Mouse (Mus musculus) kidney, adult 18-20 months (tissue): Measurements from ENCODE around the gene Paxx.
A peak's percentile ranks its signal among the peaks of the same experiment; 100 is the strongest.

Experiments
- DNase-seq: peaks from one replicate; pipeline ENCODE4 v3.0.0; 2021

Paxx gene

DNA sequence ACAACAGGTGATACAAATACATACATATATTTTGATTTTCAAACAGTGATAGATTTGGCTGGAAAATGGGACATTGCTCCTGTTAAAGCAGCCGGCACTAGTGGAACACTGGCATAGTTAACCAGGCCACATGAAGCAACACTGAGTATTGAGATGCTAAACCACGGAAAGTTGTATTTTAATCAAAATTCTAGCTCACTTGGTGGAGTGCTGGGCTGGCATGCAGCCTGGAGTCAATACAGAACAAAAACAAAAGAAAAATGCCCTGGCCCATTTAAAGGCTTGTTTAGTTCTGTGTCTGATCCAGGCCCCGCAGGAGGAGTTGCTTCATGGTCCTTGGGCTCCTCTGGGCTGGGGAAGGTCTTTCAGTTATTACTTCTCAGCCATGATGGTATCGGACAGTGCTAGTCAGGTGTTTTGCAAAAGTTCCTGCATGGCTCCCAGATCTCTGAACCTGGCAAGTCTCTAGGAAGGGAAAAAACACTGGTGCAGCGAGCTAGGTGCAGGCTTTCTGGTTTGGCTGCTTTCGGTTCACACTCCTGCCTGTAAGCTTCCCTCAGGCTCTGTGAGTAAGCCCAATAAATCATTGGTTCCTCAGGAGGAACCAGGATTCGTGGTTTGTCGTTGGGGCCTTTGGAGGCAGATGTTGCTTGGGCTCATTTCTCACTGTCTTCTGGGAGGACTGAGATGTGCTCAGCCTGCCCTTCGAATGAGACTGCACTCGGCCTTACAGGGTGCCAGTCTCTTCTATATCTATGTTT, 18.8 kb upstream of the Paxx start:
- no peak for DNase-seq

DNA sequence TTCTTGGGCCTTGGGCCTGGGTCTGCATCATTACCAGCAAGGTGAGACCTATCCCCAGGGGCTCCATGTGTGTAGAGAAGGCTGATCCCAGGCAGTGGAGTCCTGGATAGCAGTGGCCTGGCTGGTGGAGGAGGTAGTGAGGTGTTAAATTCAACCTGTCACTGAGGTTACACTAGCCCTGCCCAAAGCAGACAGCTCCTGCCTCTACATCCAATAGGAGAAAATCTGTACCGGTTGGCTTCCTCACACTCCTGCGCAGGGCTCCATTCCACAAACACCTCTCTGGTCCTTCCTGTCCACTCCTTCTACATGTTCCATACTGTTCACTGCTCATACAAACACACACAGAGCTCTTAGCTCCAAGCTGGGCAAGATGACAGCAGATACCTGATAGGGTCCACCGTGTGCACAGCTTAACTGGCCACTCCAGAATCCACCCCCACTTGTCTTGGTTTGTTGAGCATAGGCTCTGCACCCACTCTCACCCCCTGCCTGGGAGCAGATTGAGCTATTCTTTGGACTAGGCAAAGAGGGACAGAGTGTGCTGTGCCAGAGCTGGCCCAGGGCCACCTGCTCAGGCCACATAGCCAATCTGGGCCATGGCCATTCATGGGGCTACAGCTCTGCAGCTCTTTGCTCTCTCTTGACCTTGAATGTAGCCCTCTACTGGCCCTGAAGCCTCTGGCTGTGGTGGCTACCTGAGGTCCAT, 17.2 kb upstream of the Paxx start:
- peak; percentile 61 for DNase-seq

DNA sequence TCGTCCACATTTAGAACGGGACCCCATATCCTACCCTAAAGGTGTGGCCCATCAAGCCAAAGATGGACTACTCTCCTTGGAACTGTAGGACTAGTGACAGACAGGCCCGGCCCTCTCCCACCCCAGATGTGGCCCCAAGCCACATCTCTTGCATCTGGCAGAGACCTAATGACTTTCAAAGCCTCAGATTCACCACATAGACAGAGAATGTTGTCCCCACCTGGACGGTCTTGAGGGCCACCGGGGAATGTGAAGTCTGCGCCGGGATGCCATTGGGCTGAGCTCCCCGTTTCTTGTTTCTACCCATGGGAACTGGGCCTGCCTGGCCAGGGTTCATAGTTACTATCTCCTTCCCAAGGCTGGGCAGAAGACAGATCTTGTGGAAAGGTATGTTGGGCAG, 16.6 kb upstream of the Paxx start:
- DNase-seq, result no peak

DNA sequence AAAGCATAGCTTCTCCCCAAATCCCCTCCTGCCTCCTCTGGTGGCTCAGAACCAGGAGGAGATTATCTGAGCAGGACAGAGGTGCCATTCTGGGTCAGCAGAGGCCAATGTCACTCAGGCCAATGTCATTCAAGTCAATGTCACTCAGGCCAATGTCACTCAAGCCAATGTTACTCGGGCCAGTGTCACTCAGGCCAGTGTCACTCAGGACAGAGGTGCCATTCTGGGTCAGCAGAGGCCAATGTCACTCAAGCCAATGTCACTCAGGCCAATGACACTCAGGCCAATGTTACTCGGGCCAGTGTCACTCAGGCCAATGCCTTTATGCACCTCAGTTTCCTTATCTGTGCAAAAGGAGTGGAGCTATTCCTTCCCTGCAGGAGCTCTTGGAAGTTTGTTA, 11.7 kb upstream of the Paxx start:
- DNase-seq, result no peak

DNA sequence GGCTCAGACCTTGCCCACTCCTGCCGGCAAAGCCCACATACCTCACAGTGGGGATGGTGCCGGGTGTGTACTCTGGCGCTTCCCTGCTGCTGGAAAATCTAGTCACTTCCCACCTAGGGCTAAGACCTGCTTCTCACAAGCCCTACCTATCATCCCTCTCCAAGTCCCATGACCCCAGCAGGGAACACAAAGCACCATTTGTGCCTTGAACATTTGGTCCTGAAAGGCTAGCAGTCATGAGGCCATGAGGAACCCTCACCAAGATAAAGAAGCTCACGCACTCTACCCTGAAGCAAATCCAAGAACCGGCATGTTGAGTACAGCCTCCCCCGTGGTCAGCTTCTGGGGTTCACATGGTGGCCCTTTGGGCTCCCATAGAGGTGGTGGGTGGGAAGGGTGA, 9.1 kb upstream of the Paxx start, which contains the start of gene Ptgds:
Gene Ptgds, minus strand, starts transcription at position 78 of the 400 bp plus-strand sequence.
- no peak for DNase-seq

DNA sequence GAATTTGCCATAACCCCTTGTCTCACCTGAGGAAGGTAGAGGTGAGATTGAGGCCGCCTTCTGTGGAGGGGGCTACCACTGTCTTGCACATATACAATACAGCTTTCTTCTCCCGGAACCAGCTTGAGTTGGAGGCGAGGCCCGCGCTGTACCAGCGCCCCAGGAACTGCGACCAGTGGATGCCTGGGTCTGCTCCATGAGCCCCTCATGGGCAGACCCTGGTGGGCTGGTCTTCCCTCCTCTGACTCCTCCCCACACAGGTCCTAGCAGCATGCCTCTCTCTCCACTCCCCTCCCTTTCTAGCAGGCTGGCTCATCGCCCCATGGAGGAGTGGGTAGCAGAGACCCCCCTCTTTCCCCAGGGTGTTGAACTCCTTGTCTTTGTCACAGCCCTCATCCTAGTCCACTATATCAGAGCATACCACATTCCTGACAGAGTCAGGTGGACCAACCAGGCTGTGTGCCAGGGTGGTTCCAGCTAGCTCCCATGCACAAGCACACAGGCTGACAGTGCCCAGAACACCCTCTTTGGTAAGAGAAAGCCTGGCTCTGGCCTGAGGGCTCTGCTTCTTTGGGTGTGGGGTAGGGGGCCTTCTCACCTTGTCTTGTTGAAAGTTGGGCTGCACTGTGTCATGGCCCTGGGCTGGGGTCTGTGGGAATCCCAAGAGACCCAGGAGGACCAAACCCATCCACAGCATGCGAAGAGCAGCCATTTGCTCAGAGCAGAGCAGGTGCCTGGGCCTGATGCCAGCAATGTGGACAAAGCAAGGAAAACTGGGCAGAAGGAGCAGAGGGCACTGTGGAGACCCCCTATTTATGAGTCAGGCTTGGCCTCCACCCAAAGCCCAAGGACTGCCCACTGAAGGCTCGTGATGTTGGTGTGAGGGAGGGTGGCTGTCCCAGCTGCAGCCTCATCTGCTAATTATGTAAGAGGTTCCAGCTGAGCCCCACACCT, 8.3 kb upstream of the Paxx start:
- peak; percentile 57 for DNase-seq

DNA sequence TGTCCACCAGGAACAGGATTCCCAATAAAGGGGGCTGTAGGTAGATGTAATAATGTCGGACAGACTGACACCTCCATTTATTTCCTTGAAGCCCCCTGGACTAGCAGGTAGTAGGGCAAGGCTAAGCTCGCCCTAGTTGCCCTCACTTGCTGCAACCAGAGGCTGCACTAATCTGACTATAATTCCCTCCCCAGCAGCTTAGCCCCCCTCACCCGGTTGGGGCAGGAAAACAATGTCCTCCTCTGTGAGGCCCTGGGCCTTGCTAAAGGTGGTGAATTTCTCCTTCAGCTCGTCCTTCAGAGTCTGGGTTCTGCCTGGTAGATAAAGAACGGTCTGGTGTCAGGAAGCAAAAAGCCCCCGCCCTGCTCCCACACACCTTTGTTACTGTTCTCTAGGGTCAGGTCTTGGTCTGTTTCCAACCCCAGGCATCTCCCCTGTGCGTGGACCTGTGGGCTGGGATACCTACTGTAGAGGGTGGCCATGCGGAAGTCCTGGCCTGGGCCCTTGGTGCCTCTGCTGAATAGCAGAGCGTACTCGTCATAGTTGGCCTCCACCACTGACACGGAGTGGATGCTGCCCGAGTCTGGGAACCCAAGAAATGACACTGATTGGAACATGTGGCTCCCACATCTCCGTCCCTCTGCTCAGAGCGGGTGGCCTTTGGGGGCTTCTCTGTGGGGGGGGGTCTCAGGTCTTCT, 6.9 kb upstream of the Paxx start:
- DNase-seq, result no peak

DNA sequence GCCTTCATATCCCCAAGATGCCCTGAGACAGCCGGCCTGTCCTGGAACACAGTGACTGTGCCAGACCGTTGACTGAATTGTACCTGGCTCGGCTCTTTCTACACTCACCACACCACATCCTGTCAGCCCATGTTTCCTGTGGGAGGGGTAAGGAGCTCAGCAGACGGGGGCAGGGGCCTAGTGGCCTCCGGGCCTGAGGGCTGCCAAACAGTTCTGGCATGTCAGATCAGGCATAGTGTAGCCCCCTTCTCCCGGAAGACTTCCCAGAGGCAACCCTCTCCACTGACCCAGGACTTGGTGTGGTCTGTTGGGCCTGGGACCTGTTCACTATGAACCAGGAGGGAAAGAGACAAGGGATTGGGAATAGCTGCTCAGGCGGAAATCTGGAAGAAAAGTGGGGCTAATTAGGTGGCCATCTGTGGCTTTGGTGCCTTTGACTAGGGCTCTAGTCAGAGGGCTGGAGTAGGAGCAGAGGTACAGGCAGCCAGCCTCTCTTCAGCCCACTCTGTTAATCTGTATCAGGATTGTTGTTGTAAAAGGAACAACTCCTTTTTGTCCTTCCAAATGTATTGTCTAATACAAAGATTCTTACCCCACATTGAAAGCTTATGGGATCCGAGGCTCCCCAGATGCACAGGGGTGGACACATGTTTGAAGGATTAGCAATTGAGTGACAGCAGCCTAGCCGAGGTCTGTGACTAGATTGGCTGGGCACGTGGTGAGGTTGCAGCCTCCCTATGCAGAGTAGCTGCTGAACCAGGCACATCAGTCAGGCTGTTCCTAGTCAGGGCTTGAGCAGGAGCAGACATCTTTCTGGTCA, 5.1 kb upstream of the Paxx start:
- DNase-seq, result no peak

DNA sequence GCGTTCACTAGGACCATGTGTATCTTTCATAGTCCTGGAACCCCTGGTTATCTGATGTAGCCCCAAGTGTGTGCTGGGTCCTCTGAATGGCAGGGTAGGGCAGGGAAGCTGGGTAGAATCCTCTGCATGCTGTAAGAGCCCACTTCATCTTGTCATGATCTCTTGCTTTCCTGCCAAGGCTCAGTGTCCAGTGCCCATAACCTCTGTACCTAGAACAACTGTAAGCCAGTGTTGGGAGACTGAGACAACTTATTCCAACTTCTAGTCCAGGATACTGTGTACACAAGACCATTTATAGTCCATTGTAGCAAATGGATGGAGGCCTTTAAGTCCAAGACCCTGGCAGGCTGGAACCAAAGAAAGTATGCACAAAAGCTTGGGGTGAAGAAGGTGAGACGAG, 4.4 kb upstream of the Paxx start:
- no peak for DNase-seq

DNA sequence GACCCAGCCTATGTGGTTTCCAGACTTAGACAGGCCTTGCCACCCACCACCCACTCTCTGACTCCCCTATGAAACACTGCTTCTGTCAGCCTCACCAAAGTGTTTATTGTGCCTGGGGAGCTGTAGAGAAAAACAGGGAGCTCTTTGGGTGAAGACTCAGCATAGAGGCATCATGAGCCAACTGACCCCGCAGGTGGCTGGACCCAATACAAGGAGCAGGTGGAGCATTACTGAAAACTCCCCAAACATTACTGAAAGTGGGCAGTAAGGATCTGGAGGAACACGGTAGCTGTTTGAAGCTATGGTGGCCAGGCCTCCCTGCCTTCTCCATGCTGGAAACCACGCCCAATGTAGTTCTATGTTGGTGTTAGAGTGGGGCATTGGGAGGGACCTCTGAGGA, 2.7 kb upstream of the Paxx start:
- no peak for DNase-seq

DNA sequence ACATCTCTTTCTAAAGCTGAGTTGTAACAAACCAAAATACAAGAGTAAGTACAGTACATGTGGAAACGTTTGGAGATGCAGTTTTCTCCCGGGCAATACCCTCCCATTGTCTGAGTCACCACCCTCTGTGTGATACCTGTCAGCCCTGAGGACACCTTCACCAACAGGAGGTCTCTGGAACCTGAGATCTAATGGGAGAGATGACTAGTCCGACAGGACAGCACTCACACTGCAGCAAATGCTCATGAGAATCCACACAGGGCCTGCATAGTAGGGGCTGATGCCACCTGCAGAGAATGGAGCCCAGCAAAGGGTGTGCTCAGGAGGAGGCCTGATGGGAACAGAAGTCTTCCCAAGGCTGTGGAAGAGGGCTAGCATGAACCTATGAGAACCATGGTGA, 513 bp upstream of the Paxx start:
- no peak for DNase-seq

DNA sequence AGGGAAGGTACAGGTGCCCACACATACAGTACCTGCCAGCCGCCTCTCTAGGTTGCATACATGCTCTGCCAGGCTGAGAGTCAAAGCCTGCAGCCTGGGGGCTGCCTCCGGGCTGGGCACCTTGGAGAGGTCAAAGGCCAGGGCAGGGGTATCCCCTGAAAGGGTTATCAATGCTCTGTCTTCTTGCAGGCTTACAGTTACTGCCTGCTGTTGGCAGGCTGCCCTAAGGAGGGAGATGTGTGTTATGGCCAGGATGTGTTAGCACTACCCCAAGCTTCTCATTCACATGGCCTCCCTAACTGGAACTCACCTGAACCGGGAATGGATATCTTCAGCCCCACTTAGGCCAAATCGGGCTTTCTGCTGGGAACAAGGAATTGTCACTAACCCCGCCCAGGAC, 759 bp downstream of the Paxx start:
- peak; percentile 35 for DNase-seq

DNA sequence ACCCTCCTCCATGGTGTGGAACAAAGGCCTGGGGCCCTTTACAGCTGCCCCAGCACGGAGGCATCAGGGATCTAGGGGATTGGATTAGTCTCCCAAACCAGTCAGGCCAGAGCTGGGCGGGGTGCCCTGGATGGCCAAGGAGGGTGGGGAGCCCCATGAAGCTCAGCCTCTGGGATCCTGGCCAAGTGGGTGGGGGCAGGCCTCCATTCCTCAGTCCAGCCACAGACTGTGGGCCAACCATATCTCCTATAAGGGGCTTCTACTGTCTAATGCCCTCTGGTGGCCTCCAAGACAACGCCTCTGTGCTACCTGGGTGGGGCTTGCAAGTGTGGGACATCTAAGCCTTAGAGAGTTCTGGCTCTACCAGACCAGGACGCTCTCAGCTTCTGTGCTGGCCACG, 2.0 kb downstream of the Paxx start:
- no peak for DNase-seq

DNA sequence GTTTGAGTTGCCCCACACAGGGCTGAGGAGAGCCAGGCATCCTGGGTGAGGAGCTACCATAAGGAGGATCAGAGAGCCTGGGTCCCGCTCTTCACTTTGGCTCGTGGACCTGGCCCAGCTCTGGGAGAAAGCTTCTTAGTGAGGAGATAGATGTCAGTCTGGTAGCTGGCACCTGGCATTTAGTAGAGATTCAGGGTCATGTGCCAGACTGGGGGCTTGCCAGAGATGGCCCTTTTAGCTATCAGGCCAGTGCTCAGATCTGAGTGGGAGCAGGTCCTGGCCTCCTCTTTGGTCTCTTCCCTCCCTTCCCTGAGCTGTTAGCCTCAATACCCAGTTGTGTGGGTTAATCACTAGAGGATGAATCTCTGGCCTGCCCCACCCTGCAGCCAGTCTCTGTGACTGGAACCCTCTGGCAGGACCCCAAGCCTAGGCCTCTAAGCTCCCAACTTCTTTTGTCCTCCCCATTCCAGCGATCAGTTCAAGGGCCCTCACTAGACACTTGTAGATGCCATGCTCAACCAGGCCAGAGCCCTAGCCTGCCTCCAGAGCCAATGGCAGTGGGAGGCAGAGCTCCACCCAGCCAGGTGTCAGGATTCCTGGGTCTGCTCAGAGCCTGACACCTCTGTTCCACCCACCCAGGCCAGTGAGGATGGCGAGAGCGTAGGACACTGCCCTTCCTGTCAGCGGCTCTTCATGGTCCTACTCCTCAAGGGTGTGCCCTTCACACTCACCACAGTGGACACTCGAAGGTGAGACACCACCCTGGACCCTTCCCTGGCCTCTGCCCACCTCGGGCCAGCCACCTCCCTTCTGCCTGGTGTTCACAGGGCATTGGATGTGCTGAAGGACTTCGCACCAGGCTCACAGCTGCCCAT, 3.6 kb downstream of the Paxx start:
- DNase-seq, result no peak

DNA sequence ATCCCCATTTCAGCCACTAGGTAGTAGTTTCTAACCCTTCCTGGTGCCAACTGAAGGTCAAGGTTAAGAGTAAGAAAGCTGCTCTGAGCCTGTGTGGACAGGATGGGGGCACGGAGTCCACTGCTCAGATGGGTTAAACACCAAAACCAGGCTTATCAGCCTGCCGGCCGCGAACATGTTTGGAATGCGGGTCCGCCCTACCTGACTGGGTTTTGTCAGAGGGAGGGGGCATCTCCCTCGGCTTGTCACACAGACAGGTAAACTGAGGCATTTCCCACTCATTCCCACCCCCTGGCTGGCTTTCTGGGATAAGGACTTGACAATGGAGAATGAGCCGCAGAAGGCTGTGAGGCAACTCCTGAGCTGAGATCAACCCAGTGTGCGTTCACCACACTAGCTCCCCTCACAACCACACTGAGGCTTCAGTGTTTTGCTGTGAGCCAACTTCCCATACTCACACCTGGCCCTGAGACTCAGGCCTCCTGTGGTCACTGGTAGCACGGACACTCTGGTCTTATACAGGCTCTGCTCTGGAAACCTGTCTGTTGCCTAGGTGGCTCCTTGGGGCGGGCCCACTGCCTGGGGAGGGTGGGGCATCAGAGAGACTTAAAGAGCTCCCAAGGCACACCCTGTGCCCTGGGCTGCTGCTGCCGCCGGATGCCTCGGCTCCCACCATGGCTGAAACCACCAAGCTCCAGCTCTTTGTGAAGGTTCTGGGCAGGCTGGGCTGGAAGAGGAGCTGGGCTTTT, 4.5 kb downstream of the Paxx start, which contains the start of gene Clic3:
Gene Clic3, plus strand, starts transcription at position 634 of the 749 bp plus-strand sequence.
- no peak for DNase-seq

DNA sequence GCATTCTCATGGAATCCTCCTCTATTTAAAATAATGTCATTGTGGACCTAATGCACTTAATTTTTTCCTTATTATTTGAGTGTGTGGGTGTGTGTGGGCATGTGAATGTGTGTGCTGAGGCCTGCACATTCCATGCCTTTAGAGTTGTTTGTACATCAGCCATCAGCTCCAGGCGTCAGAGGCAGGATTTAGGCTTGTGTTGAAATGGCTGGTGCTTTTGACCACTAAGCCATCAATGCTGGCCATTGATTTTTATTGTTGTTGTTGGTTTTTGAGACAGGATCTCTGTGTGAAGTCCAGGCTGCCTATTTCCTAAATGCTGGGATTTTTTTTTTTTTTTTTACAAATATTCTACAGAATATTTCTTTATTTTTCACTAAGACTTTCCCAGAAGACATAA, 7.9 kb downstream of the Paxx start:
- DNase-seq, result no peak

DNA sequence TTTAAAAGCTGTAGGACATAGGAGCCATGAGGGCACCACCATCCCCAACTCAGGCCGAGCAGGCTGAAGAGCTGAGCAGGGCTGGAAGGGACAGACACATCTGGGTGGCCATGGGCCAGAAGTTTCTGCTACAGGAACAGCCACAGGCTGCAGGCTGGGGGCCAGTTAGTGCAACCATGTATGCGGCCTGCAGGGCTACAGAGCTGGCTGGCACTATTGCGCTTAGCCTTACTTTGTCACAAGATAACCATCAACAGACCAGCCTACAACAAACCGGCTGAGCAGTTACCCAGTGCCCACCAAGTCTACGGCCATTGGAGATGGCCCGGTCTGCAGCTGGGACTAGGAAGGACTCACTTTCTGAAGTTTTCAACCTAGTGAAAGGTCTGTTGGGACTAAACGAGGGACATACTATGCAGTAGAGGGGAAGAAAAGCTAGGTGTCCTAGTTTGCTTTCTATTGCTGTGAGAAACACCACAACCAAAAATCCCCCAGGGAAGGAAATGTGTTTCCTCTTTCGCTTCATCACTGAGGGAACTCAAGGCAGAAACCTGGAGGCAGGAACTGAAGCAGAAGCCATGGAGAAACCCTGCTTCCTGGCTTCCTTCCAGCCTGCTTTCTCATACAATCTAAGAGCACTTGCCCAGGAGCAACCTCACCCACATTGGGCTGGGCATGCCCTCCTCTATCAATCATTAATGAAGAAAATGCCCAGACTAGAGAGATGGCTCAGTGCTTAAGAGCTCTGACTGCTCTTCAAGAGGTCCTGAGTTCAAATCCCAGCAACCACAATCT, 9.8 kb downstream of the Paxx start:
- DNase-seq, result no peak

DNA sequence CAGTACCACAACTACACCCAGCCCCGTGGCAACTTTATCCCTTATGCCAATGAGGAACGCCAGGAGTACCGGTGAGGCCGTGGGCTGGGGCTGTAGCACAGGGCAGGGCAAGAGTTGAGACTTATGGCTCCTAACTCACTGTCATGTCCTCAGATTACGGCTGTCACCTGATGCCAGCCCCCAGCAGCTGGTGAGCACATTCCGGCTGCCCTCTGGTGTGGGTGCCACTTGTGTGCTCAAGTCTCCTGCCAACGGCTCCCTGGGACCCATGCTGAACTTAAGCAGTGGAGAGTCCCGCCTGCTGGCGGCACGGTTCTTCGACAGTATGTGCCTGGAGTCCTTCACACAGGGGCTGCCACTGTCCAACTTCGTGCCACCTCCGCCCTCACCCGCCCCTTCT, 18.2 kb downstream of the Paxx start:
- no peak for DNase-seq

DNA sequence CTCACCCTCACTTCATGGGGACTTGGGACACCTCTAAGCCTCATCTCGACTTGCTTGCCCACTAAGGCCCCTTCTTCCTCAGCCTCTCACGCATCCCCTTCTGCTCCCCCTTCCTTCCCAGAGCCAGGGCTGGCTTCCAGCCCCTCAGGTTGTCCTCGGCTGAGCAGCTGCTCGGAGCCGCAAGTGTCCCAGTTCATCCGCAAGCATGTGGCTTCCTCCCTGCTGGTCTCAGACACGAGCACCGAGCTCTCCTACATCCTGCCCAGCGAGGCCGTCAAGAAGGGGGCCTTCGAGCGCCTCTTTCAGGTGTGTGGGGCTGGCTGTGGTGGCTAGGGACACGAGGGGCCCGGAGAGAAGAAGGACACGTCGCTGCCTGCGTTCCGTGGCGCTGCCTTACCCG, 19.8 kb downstream of the Paxx start:
- no peak for DNase-seq
